Mouse (Mus musculus): Measurements from ENCODE around the gene Adamts3.

DNA sequence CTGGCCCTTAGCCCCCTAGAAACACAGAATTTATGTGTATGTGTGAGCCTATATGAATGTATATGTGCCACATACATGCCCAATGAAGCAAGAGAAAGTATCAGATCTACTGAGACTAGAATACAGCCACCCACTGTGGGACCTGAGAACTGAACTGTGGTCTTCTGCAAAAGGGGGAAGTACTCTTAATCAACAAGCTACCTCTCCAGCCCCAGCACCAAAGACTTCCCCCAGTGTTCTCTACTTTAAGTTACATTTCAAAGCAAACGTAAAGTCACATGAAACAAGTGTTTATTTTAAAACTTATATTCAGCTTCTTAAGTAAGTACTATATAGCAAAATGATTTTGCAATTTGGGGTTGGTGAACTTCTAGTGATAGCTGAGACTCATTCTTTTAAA is 62.0 kb downstream of the Adamts3 start:
- no peak for TF ChIP-seq GATA1 (IDR thresholded peaks at IDR 0.05; ENCODE audit: borderline replicate concordance, low read length)
- no peak for TF ChIP-seq FLI1 (IDR thresholded peaks at IDR 0.05; ENCODE audit: low read length)
